Mouse (Mus musculus): Measurements from ENCODE around the gene Rnf111.
"Not testable (repeated sequence)": the region's sequence is repeated elsewhere in the genome, so short reads cannot be mapped to it uniquely, and the experiment has no call there.

Rnf111 gene

DNA sequence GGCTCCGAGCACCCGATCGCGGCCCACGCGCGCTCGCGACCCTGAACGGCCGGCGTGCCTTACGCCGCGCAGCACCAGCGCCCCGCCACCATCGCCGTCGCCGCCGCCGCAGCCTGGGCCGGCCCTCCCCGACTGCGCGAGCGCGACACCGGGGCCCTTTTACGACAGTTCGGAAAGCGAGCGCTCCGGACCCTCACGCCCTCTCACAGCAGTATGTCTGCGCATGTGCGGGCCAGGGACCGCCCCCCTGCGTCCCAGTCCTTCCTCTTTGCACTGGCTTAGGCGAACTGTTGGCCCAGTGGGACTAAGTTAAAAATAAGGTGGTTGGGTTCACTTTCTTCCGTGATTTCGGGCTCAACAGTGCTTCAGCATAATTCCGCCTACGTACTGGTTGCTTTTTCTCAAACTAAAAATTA is at the start of gene Rnf111:
TSS of gene Rnf111 (minus strand) at position 100 of the 416 bp plus-strand sequence.
- in situ Hi-C loops (cut with MboI; ENCODE audit: unreplicated experiment in 2 of 2): no loop called here

- in situ Hi-C loops (cut with MboI; ENCODE audit: unreplicated experiment in 2 of 2): loop anchor here (5.0 to 25.0 kb wide), 3 partner anchors 135 to 440 kb away; partner anchors contain the start of gene Myo1e (in 2 of the 2)
Measured at GRCm38 (mm10) chr9:70552233-70552632, 48.7 kb upstream of the Rnf111 start.

DNA sequence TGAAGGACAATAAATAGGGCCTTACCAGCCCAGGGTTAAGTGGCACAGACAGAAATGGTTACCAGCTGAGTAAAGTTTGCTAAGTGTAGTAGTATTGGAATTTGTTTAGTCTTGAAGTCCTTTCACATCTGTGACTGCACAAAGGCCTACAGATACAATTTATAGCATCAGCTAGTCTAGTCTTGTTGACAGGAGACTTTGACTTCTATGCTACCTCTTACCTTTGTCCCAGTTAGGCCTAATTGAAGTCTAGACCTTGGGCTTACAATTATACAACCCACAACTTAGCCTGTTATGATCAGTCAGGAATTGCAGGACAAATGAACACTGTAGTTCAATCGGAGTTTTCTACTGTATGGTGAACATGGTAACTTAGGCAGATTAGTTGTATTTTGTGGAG is 48.0 kb upstream of the Rnf111 start:
- in situ Hi-C loops (cut with MboI; ENCODE audit: unreplicated experiment in 2 of 2): loop anchor here (5.0 to 25.0 kb wide), 3 partner anchors 134 to 439 kb away; partner anchors contain the start of gene Myo1e (in 2 of the 2)

GRCm38 (mm10) chr9:70548304-70548703 is 44.8 kb upstream of the Rnf111 start:
- in situ Hi-C loops (cut with MboI; ENCODE audit: unreplicated experiment in 2 of 2): no loop called here

DNA sequence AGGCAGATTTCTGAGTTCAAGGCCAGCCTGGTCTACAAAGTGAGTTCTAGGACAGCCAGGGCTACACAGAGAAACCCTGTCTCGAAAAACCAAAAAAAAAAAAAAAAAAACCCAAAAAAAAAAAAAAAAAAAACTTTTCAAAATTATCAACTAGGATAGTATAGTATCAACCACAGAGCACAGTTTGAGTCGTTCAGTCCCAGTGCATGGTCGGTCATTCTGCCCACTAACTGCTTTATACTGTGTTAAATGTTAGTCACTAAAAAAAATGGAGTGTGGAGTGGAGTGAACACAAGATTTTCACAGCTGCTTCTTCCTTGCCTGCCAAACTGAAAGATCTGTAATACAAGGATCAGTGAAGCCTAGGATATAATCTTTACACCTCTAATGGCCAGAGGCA is 43.1 kb upstream of the Rnf111 start:
- in situ Hi-C loops (cut with MboI; ENCODE audit: unreplicated experiment in 2 of 2): not testable (repeated sequence)

- in situ Hi-C loops (cut with MboI; ENCODE audit: unreplicated experiment in 2 of 2): no loop called here
Measured at GRCm38 (mm10) chr9:70544831-70545230, 41.3 kb upstream of the Rnf111 start.

GRCm38 (mm10) chr9:70543985-70544384 is 40.5 kb upstream of the Rnf111 start:
- in situ Hi-C loops (cut with MboI; ENCODE audit: unreplicated experiment in 2 of 2): no loop called here

GRCm38 (mm10) chr9:70543048-70543880 is 39.7 kb upstream of the Rnf111 start:
- in situ Hi-C loops (cut with MboI; ENCODE audit: unreplicated experiment in 2 of 2): no loop called here

DNA sequence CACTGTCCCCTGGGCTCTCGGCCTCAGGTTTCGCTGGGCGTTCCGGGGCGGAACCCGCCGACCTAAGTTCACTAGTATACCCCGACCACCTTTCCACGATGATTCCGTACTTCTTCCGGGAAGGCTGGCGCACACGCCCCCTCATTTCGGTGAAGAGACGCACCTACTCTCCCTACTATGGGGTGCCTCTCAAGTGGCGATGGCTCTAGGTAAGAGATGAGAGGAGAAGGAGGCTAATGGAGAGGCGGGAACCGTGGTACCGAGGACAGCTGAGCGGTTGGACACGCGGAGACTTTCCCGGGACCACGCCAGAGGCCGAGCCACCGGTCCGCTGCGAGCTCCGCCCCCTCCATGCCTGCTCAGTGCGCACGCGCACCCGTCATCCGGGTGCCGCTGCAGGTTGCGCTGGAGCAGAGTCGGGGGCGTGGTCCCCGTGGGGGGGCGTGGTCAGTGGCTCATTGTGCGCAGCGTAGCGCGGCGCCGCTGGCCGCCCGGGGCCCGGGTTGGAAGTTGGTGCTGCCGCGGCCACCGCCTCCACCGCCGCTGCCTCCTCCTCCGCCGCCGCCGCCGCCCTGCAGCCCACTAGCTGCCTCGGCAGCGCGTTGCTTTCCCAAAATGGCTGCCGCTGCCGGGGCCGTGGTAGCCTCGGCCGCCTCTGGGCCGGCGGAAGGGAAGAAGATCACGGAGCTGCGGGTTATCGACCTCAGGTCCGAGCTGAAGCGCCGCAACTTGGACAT is 38.9 kb upstream of the Rnf111 start, which contains the start of gene Sltm:
TSS of gene Sltm (plus strand) at position 450 of the 737 bp plus-strand sequence.
- in situ Hi-C loops (cut with MboI; ENCODE audit: unreplicated experiment in 2 of 2): no loop called here

DNA sequence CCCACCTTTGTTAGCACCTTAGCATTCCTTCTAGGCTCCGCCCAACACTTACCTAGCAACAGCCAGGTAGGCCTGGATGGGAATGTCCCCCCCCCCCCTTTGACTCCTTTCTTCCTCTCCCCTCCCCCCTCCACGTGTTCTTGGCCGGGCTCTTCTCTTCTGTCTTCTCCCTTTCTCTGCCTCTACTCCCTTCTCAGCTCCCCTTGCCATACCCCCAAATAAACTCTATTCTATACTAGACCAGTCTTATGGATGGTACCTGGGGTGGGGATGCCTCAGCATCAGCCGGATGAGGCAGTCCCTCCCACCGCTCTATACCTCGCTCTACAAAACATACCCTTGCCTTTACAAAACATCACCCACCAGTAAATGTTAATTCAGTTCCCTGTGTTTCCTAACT is 38.1 kb upstream of the Rnf111 start:
- in situ Hi-C loops (cut with MboI; ENCODE audit: unreplicated experiment in 2 of 2): no loop called here

- in situ Hi-C loops (cut with MboI; ENCODE audit: unreplicated experiment in 2 of 2): no loop called here
Measured at GRCm38 (mm10) chr9:70533328-70533727, 29.8 kb upstream of the Rnf111 start.

- in situ Hi-C loops (cut with MboI; ENCODE audit: unreplicated experiment in 2 of 2): no loop called here
Measured at GRCm38 (mm10) chr9:70524366-70524765, 20.8 kb upstream of the Rnf111 start.

- in situ Hi-C loops (cut with MboI; ENCODE audit: unreplicated experiment in 2 of 2): no loop called here
Measured at GRCm38 (mm10) chr9:70523813-70524212, 20.3 kb upstream of the Rnf111 start.

DNA sequence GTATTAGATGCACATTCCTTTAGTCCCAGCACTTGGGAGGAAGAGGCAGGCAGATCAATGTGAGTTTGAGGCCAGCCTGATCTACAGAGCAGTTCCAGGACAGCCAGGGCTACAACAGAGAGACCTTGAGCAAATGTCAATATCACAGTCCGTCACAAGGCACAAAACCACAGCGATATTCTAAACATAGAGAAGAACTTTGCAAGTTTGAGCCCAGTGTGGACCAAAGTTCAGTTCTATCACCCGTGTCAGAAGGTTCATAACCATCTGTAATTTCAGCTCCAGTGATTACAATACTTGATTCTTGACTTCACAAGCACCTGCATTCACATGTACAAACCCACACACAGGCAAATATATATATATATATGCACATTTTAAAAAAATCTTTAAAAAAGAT is 17.1 kb upstream of the Rnf111 start:
- in situ Hi-C loops (cut with MboI; ENCODE audit: unreplicated experiment in 2 of 2): no loop called here

DNA sequence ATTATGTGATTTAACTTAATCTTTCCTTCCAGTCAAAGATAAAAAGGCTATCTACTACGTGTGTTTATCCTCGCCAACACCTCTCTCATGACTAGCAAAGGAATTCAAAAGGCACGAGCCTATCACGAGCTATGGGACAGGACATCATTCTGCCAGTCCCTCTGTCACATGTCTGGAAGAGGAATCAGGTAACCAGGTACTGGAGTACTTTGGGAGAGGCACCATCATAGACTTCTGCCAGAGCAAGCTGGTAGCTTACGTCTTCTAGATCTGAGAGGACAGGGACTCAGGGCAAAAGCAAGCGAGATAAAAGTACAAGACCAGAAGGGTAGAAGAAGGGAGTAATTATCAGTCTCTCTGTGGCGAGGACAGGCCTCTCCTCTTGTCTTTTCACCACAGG is 8.2 kb upstream of the Rnf111 start:
- in situ Hi-C loops (cut with MboI; ENCODE audit: unreplicated experiment in 2 of 2): no loop called here

DNA sequence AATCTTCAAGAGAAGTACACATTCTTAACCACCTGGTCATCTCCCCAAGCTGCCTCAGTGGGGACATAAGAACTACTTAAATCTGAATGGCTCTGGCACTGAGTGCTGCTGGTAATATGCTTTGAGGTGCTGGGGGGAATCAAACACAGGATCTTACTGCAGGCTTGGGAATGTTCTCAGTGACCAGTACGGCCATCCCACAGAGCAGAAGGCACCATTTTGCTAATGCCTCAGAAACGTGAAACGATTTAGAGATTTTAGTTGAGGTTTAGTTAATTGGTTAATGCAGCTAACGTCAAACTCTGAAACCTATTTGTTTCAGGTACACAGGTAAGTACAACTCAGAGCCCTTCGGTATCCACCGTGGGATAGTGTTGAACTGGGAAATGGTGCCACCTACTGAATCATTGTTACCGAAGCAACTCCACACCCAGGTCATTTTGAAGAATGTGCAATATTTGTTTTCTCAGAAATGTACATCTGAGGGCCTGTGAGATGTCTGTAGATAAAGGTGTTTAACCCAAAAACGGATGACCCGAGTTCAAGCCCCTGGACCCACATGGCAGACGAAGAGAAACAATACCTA is 7.6 kb upstream of the Rnf111 start:
- in situ Hi-C loops (cut with MboI; ENCODE audit: unreplicated experiment in 2 of 2): no loop called here

DNA sequence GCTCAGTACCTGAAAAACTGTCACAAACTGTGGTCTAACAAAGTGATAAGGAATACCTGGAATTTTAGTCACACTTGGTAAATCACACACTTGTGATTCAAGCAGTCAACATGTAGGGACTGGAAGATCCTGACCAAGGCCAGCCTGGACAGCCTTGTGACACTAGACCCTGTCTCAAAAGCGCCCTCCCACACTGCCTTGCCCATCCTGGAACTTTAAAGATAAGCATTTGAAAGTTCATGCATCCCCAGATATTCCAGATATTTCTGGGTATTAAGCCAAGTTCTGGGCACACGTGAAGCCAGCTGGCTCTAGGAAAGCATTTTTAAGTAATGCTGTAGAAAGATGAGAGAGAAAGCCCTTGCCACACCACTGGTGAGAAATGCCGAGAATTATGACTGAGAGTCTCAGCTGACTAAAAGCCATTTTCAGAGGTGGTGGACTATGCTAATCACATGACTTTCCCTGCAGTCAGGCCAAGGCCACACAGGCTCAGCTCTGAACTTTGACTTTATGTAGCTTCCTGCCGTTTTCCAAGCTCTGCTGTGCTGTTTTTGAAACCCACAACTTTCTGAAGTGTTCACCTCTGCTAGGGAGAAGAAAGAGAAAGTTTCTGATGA is 6.5 kb upstream of the Rnf111 start:
- in situ Hi-C loops (cut with MboI; ENCODE audit: unreplicated experiment in 2 of 2): no loop called here

GRCm38 (mm10) chr9:70506787-70507186 is 3.3 kb upstream of the Rnf111 start:
- in situ Hi-C loops (cut with MboI; ENCODE audit: unreplicated experiment in 2 of 2): no loop called here

DNA sequence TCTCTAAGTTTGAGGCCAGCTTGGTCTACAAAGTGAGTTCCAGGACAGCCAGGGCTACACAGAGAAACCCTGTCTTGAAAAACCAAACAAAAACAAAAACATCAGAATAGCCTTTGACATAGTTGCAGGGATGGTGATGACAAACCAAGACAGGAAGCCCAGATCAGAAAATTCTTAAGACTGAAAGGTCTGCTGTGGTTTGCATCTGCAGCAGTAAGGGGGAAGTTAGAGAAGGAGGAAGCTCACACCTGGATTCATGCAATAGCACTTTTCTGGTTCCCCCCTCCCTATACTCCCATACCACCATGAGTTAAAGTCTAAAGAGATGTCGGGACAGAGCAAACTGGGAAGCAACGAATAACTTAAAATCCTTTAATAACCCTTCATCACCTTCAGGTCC is 2.7 kb upstream of the Rnf111 start:
- in situ Hi-C loops (cut with MboI; ENCODE audit: unreplicated experiment in 2 of 2): no loop called here

- in situ Hi-C loops (cut with MboI; ENCODE audit: unreplicated experiment in 2 of 2): no loop called here
Measured at GRCm38 (mm10) chr9:70503015-70503603, 416 bp downstream of the Rnf111 start.
